Mouse (Mus musculus) thymus, adult 2 months (tissue): ENCODE data around the gene Unc5b.

Source experiments
- CTCF ChIP-seq: fragments of 200-500 bp; IDR thresholded peaks from 2 replicates; pipeline ENCODE4 v1.5.1; 2012; ENCODE audit warnings: mild to moderate bottlenecking, control low read depth, low read length, moderate library complexity, borderline replicate concordance; ENCODE audit not compliant: control insufficient read depth, poor library complexity, insufficient read depth; ENCODE audit errors: extremely low read depth
- POLR2A ChIP-seq: fragments of 200-500 bp; IDR thresholded peaks from 2 replicates; pipeline ENCODE4 v1.6.1; 2012; ENCODE audit warnings: mild to moderate bottlenecking, low read length, control low read depth, moderate library complexity; ENCODE audit not compliant: control insufficient read depth, poor library complexity, insufficient read depth; ENCODE audit errors: extremely low read depth

GRCm38 (mm10) chr10:60790912-60791311 lies 40.5 kb downstream of the Unc5b start:
- TF ChIP-seq CTCF (no peak), POLR2A (no peak)
